Mouse (Mus musculus): Measurements from ENCODE around the gene Gm28490.
"Not testable (repeated sequence)": the region's sequence is repeated elsewhere in the genome, so short reads cannot be mapped to it uniquely, and the experiment has no call there.

Gm28490 gene

DNA sequence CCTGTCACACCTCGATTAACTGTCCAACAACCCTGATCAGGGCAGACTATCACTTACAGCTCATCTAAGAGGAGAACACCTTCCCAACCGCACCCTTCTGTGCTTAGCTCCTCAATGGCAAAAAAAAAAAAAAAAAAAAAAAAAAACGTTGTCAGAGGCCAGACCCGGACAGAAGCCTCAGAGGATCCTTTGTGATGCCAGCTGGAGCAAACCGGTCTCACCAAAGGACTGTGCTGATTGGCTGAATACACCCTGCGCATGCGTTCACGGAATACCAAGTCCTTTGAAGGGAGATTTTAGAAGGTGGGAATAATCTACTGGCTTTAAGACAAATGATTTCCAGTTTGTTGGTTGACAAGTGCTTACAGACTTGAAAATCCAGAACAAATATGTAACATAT, at the start of gene Gm28490:
Gene Gm28490 (minus strand): TSS at position 101 of the 400 bp plus-strand sequence.
- not testable (repeated sequence) for DNase-seq (ENCODE audit: low read depth in 1 of 2, low spot score in 2 of 2)
